Mouse (Mus musculus) MEL (cell line): ENCODE data around the gene Mrpl51. TPM values are rescaled to one million over a fixed set of nuclear protein-coding genes. Genes with fewer than 3 reads are reported as not detected.

Experiments
- DNase-seq: peaks from one replicate; pipeline ENCODE4 v3.0.0; 2011; ENCODE audit warnings: low read depth, low spot score
- H3K27ac ChIP-seq: 2 replicates; pipeline ENCODE4 v1.5.1; 2012; ENCODE audit warnings: low read depth, mild to moderate bottlenecking, control low read depth, low read length, moderate library complexity; ENCODE audit not compliant: control insufficient read depth
- H3K27me3 ChIP-seq, 2 experiments: fragments of 150-350 bp in 1 of 2; sonication (generic) in 1 of 2; 2 replicates each; pipeline ENCODE4 v1.6.1; 2012; ENCODE audit warnings: low read length in 2 of 2, mild to moderate bottlenecking in 2 of 2, improper control_type of control experiment in 1 of 2, moderate library complexity in 1 of 2; ENCODE audit not compliant: insufficient read depth in 2 of 2, control insufficient read depth in 1 of 2
- H3K36me3 ChIP-seq, 2 experiments: 2 replicates each; pipeline ENCODE4 v1.6.1; 2012 to 2014; ENCODE audit warnings: low read length in 2 of 2, improper control_type of control experiment in 1 of 2, inconsistent platforms in 1 of 2, mild to moderate bottlenecking in 1 of 2; ENCODE audit not compliant: insufficient read depth in 2 of 2, control insufficient read depth in 1 of 2
- H3K4me1 ChIP-seq, 2 experiments: fragments of 150-350 bp in 1 of 2; sonication (generic) in 1 of 2; 2 replicates each; pipeline ENCODE4 v1.6.1; 2012; ENCODE audit warnings: low read length in 2 of 2, improper control_type of control experiment in 1 of 2, mild to moderate bottlenecking in 1 of 2; ENCODE audit not compliant: insufficient read depth in 2 of 2, control insufficient read depth in 1 of 2
- H3K4me3 ChIP-seq, 2 experiments: fragments of 150-350 bp in 1 of 2; sonication (generic) in 1 of 2; 2 replicates each; pipeline ENCODE4 v1.5.1; 2012; ENCODE audit warnings: low read depth in 2 of 2, low read length in 2 of 2, mild to moderate bottlenecking in 2 of 2, moderate library complexity in 2 of 2, control low read depth in 1 of 2, improper control_type of control experiment in 1 of 2; ENCODE audit not compliant: control insufficient read depth in 1 of 2, insufficient read depth in 1 of 2
- H3K79me2 ChIP-seq: 2 replicates; pipeline ENCODE4 v1.6.1; 2012; ENCODE audit warnings: mild to moderate bottlenecking, low read length, moderate library complexity; ENCODE audit not compliant: control insufficient read depth, poor library complexity, insufficient read depth
- H3K9ac ChIP-seq: 2 replicates; pipeline ENCODE4 v1.6.1; 2012; ENCODE audit warnings: low read depth, mild to moderate bottlenecking, control low read depth, low read length, moderate library complexity; ENCODE audit not compliant: control insufficient read depth, poor library complexity, severe bottlenecking
- H3K9me3 ChIP-seq: fragments of 150-350 bp; sonication (generic); replicated peaks from 2 replicates; pipeline ENCODE4 v1.6.1; 2012; ENCODE audit warnings: mild to moderate bottlenecking, low read length, improper control_type of control experiment, moderate library complexity; ENCODE audit not compliant: insufficient read depth
- BHLHE40 ChIP-seq: IDR thresholded peaks from 2 replicates; pipeline ENCODE4 v1.6.1; 2012; ENCODE audit warnings: low read depth, mild to moderate bottlenecking, inconsistent platforms, low read length, improper control_type of control experiment, borderline replicate concordance
- CHD1 ChIP-seq: IDR thresholded peaks from 2 replicates; pipeline ENCODE4 v1.6.1; 2012; ENCODE audit warnings: low read depth, mild to moderate bottlenecking, inconsistent platforms, low read length, improper control_type of control experiment
- CHD2 ChIP-seq: IDR thresholded peaks from 2 replicates; pipeline ENCODE4 v1.6.1; 2011; ENCODE audit warnings: low read length, improper control_type of control experiment
- CTCF ChIP-seq, 3 experiments: IDR thresholded peaks in 2 of 3; conservative IDR thresholded peaks in 1 of 3; 2 replicates each; pipeline ENCODE4 v1.5.1; 2011 to 2012; ENCODE audit warnings: low read length in 3 of 3, low read depth in 2 of 3, mild to moderate bottlenecking in 2 of 3, improper control_type of control experiment in 1 of 3, inconsistent platforms in 1 of 3, mixed read lengths in 1 of 3, moderate library complexity in 1 of 3; ENCODE audit not compliant: control insufficient read depth in 1 of 3, insufficient read depth in 1 of 3, poor library complexity in 1 of 3, severe bottlenecking in 1 of 3
- EP300 ChIP-seq, 2 experiments: IDR thresholded peaks; 2 replicates each; pipeline ENCODE4 v1.6.1; 2011; ENCODE audit warnings: improper control_type of control experiment in 2 of 2, low read length in 2 of 2, low read depth in 1 of 2, mild to moderate bottlenecking in 1 of 2
- HCFC1 ChIP-seq: IDR thresholded peaks from 2 replicates; pipeline ENCODE4 v1.6.1; 2012; ENCODE audit warnings: low read depth, mild to moderate bottlenecking, inconsistent platforms, low read length, improper control_type of control experiment, moderate library complexity
- JUND ChIP-seq: IDR thresholded peaks from 2 replicates; pipeline ENCODE4 v1.6.1; 2011; ENCODE audit warnings: low read depth, mild to moderate bottlenecking, improper control_type of control experiment, low read length
- KAT2A ChIP-seq: conservative IDR thresholded peaks from 2 replicates; pipeline ENCODE4 v1.6.1; 2012; ENCODE audit warnings: low read depth, low read length, improper control_type of control experiment, inconsistent platforms
- MAFK ChIP-seq: IDR thresholded peaks from 2 replicates; pipeline ENCODE4 v1.6.1; 2011; ENCODE audit warnings: low read depth, mild to moderate bottlenecking, low read length, improper control_type of control experiment, borderline replicate concordance
- MAX ChIP-seq: IDR thresholded peaks from 2 replicates; pipeline ENCODE4 v1.6.1; 2011; ENCODE audit warnings: low read length, improper control_type of control experiment
- MEF2A ChIP-seq: IDR thresholded peaks from 2 replicates; pipeline ENCODE4 v1.6.1; 2014; ENCODE audit warnings: low read depth, mild to moderate bottlenecking, inconsistent platforms, low read length, improper control_type of control experiment; ENCODE audit not compliant: poor library complexity, insufficient replicate concordance, severe bottlenecking; ENCODE audit errors: extremely low read depth
- MXI1 ChIP-seq: IDR thresholded peaks from 2 replicates; pipeline ENCODE4 v1.6.1; 2011; ENCODE audit warnings: mild to moderate bottlenecking, low read depth, low read length, improper control_type of control experiment
- MYB ChIP-seq: IDR thresholded peaks from 2 replicates; pipeline ENCODE4 v1.6.1; 2011; ENCODE audit warnings: mild to moderate bottlenecking, low read depth, low read length, improper control_type of control experiment
- NELFE ChIP-seq: IDR thresholded peaks from 2 replicates; pipeline ENCODE4 v1.6.1; 2011; ENCODE audit warnings: low read depth, low read length, improper control_type of control experiment
- NRF1 ChIP-seq: IDR thresholded peaks from 2 replicates; pipeline ENCODE4 v1.6.1; 2014; ENCODE audit warnings: low read depth, mild to moderate bottlenecking, inconsistent platforms, low read length, improper control_type of control experiment, moderate library complexity; ENCODE audit not compliant: poor library complexity, insufficient read depth, severe bottlenecking
- POLR2AphosphoS5 ChIP-seq: IDR thresholded peaks from 2 replicates; pipeline ENCODE4 v1.6.1; 2012; ENCODE audit warnings: low read depth, borderline replicate concordance, mild to moderate bottlenecking, inconsistent platforms, low read length, moderate library complexity, mixed read lengths
- RCOR1 ChIP-seq: IDR thresholded peaks from 2 replicates; pipeline ENCODE4 v1.6.1; 2012; ENCODE audit warnings: low read depth, mild to moderate bottlenecking, inconsistent platforms, low read length, improper control_type of control experiment
- SIN3A ChIP-seq: IDR thresholded peaks from 2 replicates; pipeline ENCODE4 v1.6.1; 2012; ENCODE audit warnings: low read length, improper control_type of control experiment, inconsistent platforms
- SMC3 ChIP-seq: IDR thresholded peaks from 2 replicates; pipeline ENCODE4 v1.6.1; 2011; ENCODE audit warnings: low read depth, low read length, improper control_type of control experiment
- USF2 ChIP-seq, 2 experiments: IDR thresholded peaks; 2 replicates each; pipeline ENCODE4 v1.6.1; 2011 to 2012; ENCODE audit warnings: improper control_type of control experiment in 2 of 2, low read length in 2 of 2, borderline replicate concordance in 1 of 2, inconsistent platforms in 1 of 2, low read depth in 1 of 2, mild to moderate bottlenecking in 1 of 2; ENCODE audit not compliant: insufficient read depth in 1 of 2
- ZMIZ1 ChIP-seq: IDR thresholded peaks from 2 replicates; pipeline ENCODE4 v1.6.1; 2012; ENCODE audit warnings: low read depth, mild to moderate bottlenecking, inconsistent platforms, low read length, improper control_type of control experiment, moderate library complexity
- polyA plus RNA-seq, 2 experiments: library from polyadenylated mRNA; stranded (reverse) in 1 of 2; unstranded in 1 of 2; fragments of >175 nt in 1 of 2; fragments of >200 nt in 1 of 2; gene quantifications; 2 replicates each; pipeline versions ENCODE4 v1.2.1 to v1.2.4; 2012; ENCODE audit warnings: low replicate concordance in 2 of 2, low read depth in 1 of 2; ENCODE audit not compliant: insufficient read length in 2 of 2, insufficient read depth in 1 of 2, missing spikeins in 1 of 2
- total RNA-seq: library from RNA; depleted of rRNA; stranded (reverse); fragments of 300-350 nt; gene quantifications from 2 replicates; pipeline ENCODE4 v1.2.3, GENCODE M21; 2012

Gene Mrpl51
- total and polyA plus RNA-seq, 3 experiments: 251 to 286 TPM; not detected in 1

DNA sequence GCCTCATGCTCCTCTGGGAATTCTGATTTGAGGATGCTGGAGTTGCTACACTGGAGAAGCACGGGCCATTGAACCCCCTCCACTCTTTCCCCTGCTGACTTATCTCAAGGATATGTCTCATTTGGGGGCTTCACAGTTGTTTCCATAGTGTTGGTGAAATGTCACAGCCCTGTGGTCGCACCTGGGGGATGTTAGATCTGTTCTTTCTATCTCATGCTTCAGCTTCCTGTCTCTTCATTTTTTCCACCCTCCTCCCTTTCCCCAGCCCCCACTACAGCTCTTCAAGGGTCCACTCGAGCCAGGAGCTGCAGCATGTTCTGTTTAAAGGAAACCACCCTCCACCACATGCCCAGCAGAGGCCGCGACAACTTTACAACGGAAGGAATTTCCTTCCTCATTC, 46.8 kb downstream of the Mrpl51 start:
- H3K79me2 ChIP-seq: no peaks in the 10 kb centered on the region
- no peak overlapping the region for H3K9ac ChIP-seq
- H3K9me3 ChIP-seq: no peaks in the 10 kb centered on the region
- DNase-seq: no peak
- TF ChIP-seq CHD1 (no peak), MEF2A (no peak), EP300 (IDR thresholded peaks at IDR 0.05; ENCODE audit: low read depth in 1 of 2, low read length in 2 of 2) (no peak), MXI1 (no peak), MAFK (no peak), ZMIZ1 (no peak), POLR2AphosphoS5 (no peak), JUND (no peak), NRF1 (no peak), BHLHE40 (no peak), CHD2 (no peak), RCOR1 (no peak), SIN3A (no peak), SMC3 (no peak), NELFE (no peak), HCFC1 (no peak), USF2 (IDR thresholded peaks at IDR 0.05; ENCODE audit: borderline replicate concordance in 1 of 2, insufficient read depth in 1 of 2, low read depth in 1 of 2, low read length in 2 of 2) (no peak), MYB (no peak), CTCF (IDR thresholded peaks at IDR 0.05 in 2 of 3, conservative IDR thresholded peaks at IDR 0.05 in 1 of 3; ENCODE audit: control insufficient read depth in 1 of 3, insufficient read depth in 1 of 3, low read depth in 2 of 3, low read length in 3 of 3, poor library complexity in 1 of 3, severe bottlenecking in 1 of 3) (no peak), KAT2A (no peak)
- TF ChIP-seq, all 39 proteins: peak for 0
- H3K36me3 ChIP-seq: no peaks in the 10 kb centered on the region; a peak in 1 of 4 replicates
- no peaks in the 10 kb centered on the region for H3K27me3 ChIP-seq
- no peak overlapping the region for H3K27ac ChIP-seq
- no peak overlapping the region for H3K4me3 ChIP-seq
- H3K4me1 ChIP-seq: peaks cover 0 to 7% of the 10 kb centered on the region in 2 experiments; a peak in 2 of 4 replicates

DNA sequence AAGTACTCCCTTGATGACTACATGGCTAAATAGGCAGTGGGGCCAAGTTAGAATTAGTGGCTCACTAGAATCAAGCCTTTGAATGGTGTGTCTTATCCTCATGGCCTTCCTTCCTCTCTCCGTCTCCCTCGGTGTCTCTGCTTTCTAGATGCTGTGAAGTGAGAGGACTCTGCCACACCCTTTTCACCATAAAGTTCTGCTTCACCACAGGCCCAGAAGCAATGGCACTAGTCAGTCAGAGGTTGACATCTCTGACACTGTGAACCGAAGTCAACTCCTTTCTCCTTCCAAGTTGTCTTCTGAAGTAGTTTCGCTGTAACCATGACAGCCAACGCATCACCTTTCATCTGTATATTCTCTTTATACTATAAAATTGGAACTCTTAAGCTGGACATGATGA, 47.9 kb downstream of the Mrpl51 start:
- TF ChIP-seq MAX: no peak
- Histone ChIP-seq H3K9me3 (no peaks in the 10 kb centered on the region), H3K9ac (no peak overlapping the region), H3K4me3 (no peak overlapping the region), H3K4me1 (peaks cover 0 to 4% of the 10 kb centered on the region in 2 experiments; a peak in 2 of 4 replicates), H3K36me3 (no peaks in the 10 kb centered on the region), H3K79me2 (no peaks in the 10 kb centered on the region), H3K27ac (no peak overlapping the region), H3K27me3 (no peaks in the 10 kb centered on the region)
- DNase-seq: no peak
